Mouse (Mus musculus) cerebellum, adult 2 months (tissue): ENCODE data around the gene Grik5.

ENCODE experiments used
- CTCF ChIP-seq: fragments of 200-500 bp; IDR thresholded peaks from 2 replicates; pipeline ENCODE4 v1.5.1; 2011; ENCODE audit warnings: low read depth, mild to moderate bottlenecking, control low read depth, low read length, moderate library complexity, borderline replicate concordance; ENCODE audit not compliant: insufficient read depth
- POLR2A ChIP-seq: fragments of 200-500 bp; IDR thresholded peaks from 2 replicates; pipeline ENCODE4 v1.6.1; 2011; ENCODE audit warnings: low read length, control low read depth, borderline replicate concordance; ENCODE audit not compliant: insufficient read depth

DNA sequence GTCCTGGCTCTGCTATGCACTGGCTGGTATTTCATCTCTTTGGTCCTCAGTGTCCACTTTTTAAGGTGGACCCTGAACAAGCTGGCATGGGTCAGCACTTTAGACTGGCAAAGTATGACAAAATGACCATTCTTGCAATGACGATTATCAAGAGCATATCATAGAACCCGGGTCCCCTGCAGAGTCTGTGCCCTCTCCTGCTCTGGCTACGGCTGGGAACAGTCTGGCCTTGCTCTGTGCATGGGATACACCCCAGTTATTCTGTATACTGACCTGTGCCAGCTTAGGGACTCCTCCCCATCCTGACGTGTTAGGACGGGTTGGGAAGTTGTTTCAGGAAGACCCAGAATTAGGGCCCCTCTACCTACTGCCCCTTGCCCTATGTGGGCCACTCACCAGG lies 14.3 kb downstream of the Grik5 start:
- TF ChIP-seq CTCF (no peak), POLR2A (no peak)
